8 mouse cellular contexts compared by ENCODE assay signal in genomic region chr2:72149059-72149458, GRCm38 (mm10).
A peak's percentile ranks its signal among the peaks of the same experiment; 100 is the strongest.
DNase-seq lines count a peak whose midpoint lies in the region; ATAC-seq and TF ChIP-seq lines count a peak whose summit lies in the region.

No protein-coding gene starts in this region.

- H3K4me3 ChIP-seq in neural tube, embryonic 15.5 days (replicated peaks), result no peak overlapping the region
- no peak overlapping the region for H3K4me3 ChIP-seq in liver, postnatal 0 days (ENCODE audit: low read depth, low read length)

- H3K4me2 ChIP-seq in neural tube, embryonic 15.5 days, result no peak overlapping the region
- H3K4me2 ChIP-seq in liver, postnatal 0 days (ENCODE audit: low read depth, low read length), result no peak overlapping the region

- peak; percentile 67 for TF ChIP-seq CTCF in liver, postnatal 0 days (IDR thresholded peaks at IDR 0.05; ENCODE audit: low read depth)

- no peak for ATAC-seq in cerebellum, adult (ENCODE audit: insufficient number of reproducible peaks, low FRiP score, low TSS enrichment)
- ATAC-seq in neural tube, embryonic 15.5 days (ENCODE audit: low FRiP score), result no peak
- no peak for ATAC-seq in liver, postnatal 0 days

- peak; percentile 53 for DNase-seq in cerebellum, adult 11 months
- peak; percentile 61 for DNase-seq in neural tube, embryonic 10.5 days (ENCODE audit: extremely low spot score, low spot score)
- DNase-seq in cerebellum, postnatal 10 days, result peak; percentile 86 to 90
- DNase-seq in hindlimb bud, embryonic 11.5 days (ENCODE audit: extremely low spot score, low read depth, low spot score), result peak; percentile 47
- DNase-seq in liver, postnatal 0 days, result peak; percentile 67
- peak; percentile 55 to 83 for DNase-seq in spleen, postnatal 4 days (ENCODE audit: low spot score in 2 of 2)

- WGBS in neural tube, embryonic 15.5 days, result 31% methylated on average over 4 of the region's 4 CpGs
- 24% methylated on average over 4 of the region's 4 CpGs for WGBS in liver, postnatal 0 days (ENCODE audit: insufficient replicate concordance)

- no peaks in the 10 kb centered on the region for H3K36me3 ChIP-seq in neural tube, embryonic 15.5 days
- H3K36me3 ChIP-seq in liver, postnatal 0 days (replicated peaks; ENCODE audit: insufficient read depth, low read length), result no peaks in the 10 kb centered on the region

- peaks cover 5% of the 10 kb centered on the region; the same call in 1 of the 2 replicates for H3K4me1 ChIP-seq in neural tube, embryonic 15.5 days
- peaks cover 14% of the 10 kb centered on the region; the same call in 1 of the 2 replicates for H3K4me1 ChIP-seq in liver, postnatal 0 days (ENCODE audit: insufficient read depth)

- no peak overlapping the region for H3K27ac ChIP-seq in neural tube, embryonic 15.5 days (replicated peaks)
- H3K27ac ChIP-seq in liver, postnatal 0 days (ENCODE audit: low read depth), result no peak overlapping the region

- TF ChIP-seq EP300 in liver, postnatal 0 days (IDR thresholded peaks at IDR 0.05; ENCODE audit: low read depth), result no peak

- no peaks in the 10 kb centered on the region for H3K27me3 ChIP-seq in neural tube, embryonic 15.5 days (replicated peaks)
- H3K27me3 ChIP-seq in liver, postnatal 0 days (ENCODE audit: insufficient read depth, low read length), result no peaks in the 10 kb centered on the region

- no peaks in the 10 kb centered on the region for H3K9me3 ChIP-seq in neural tube, embryonic 15.5 days (replicated peaks)
- H3K9me3 ChIP-seq in liver, postnatal 0 days (ENCODE audit: low read length), result no peaks in the 10 kb centered on the region

- H3K9ac ChIP-seq in neural tube, embryonic 15.5 days (replicated peaks), result no peak overlapping the region
- H3K9ac ChIP-seq in liver, postnatal 0 days (replicated peaks), result no peak overlapping the region
